Mouse (Mus musculus): Measurements from ENCODE around the gene Olfr1367.
A peak's percentile ranks its signal among the peaks of the same experiment; 100 is the strongest.

Gene Olfr1367

GRCm38 (mm10) chr13:21346610-21347009 is at the start of gene Olfr1367:
TSS of gene Olfr1367 (plus strand) at chr13:21346910.
- DNase-seq (ENCODE audit: low spot score), result no peak

GRCm38 (mm10) chr13:21298557-21298956 is 48.2 kb upstream of the Olfr1367 start:
- DNase-seq (ENCODE audit: low spot score), result no peak

- DNase-seq (ENCODE audit: low spot score), result no peak
Observed at GRCm38 (mm10) chr13:21304483-21305066, 42.1 kb upstream of the Olfr1367 start.

GRCm38 (mm10) chr13:21309788-21310187 is 36.9 kb upstream of the Olfr1367 start:
- DNase-seq (ENCODE audit: low spot score), result no peak

- DNase-seq (ENCODE audit: low spot score), result no peak
Observed at GRCm38 (mm10) chr13:21311926-21312325, 34.8 kb upstream of the Olfr1367 start, which contains the start of gene Gpx6. TSS of gene Gpx6 (plus strand) at chr13:21312125.

GRCm38 (mm10) chr13:21312854-21313253 is 33.9 kb upstream of the Olfr1367 start:
- DNase-seq (ENCODE audit: low spot score), result no peak

GRCm38 (mm10) chr13:21313903-21314302 is 32.8 kb upstream of the Olfr1367 start:
- no peak for DNase-seq (ENCODE audit: low spot score)

- no peak for DNase-seq (ENCODE audit: low spot score)
Observed at GRCm38 (mm10) chr13:21320262-21320661, 26.4 kb upstream of the Olfr1367 start.

GRCm38 (mm10) chr13:21321890-21322494 is 24.7 kb upstream of the Olfr1367 start:
- no peak for DNase-seq (ENCODE audit: low spot score)

- no peak for DNase-seq (ENCODE audit: low spot score)
Observed at GRCm38 (mm10) chr13:21322509-21323375, 24.0 kb upstream of the Olfr1367 start.

GRCm38 (mm10) chr13:21323405-21323804 is 23.3 kb upstream of the Olfr1367 start:
- no peak for DNase-seq (ENCODE audit: low spot score)

GRCm38 (mm10) chr13:21326191-21326590 is 20.5 kb upstream of the Olfr1367 start:
- DNase-seq (ENCODE audit: low spot score), result peak; percentile 40

GRCm38 (mm10) chr13:21326657-21327211 is 20.0 kb upstream of the Olfr1367 start:
- peak; percentile 82 for DNase-seq (ENCODE audit: low spot score)

GRCm38 (mm10) chr13:21327424-21327823 is 19.3 kb upstream of the Olfr1367 start:
- no peak for DNase-seq (ENCODE audit: low spot score)

GRCm38 (mm10) chr13:21350593-21350992 is 3.9 kb downstream of the Olfr1367 start:
- no peak for DNase-seq (ENCODE audit: low spot score)

- peak; percentile 96 for DNase-seq (ENCODE audit: low spot score)
Observed at GRCm38 (mm10) chr13:21362621-21363248, 16.0 kb downstream of the Olfr1367 start, which contains the start of gene Zscan12. TSS of gene Zscan12 (plus strand) at chr13:21362820.

GRCm38 (mm10) chr13:21363719-21364118 is 17.0 kb downstream of the Olfr1367 start:
- no peak for DNase-seq (ENCODE audit: low spot score)

- no peak for DNase-seq (ENCODE audit: low spot score)
Observed at GRCm38 (mm10) chr13:21366635-21367034, 19.9 kb downstream of the Olfr1367 start.

GRCm38 (mm10) chr13:21372700-21373099 is 26.0 kb downstream of the Olfr1367 start:
- no peak for DNase-seq (ENCODE audit: low spot score)

GRCm38 (mm10) chr13:21377773-21378172 is 31.1 kb downstream of the Olfr1367 start:
- DNase-seq (ENCODE audit: low spot score), result no peak

- DNase-seq (ENCODE audit: low spot score), result peak; percentile 85
Observed at GRCm38 (mm10) chr13:21395211-21395610, 48.5 kb downstream of the Olfr1367 start.

GRCm38 (mm10) chr13:21395623-21396022 is 48.9 kb downstream of the Olfr1367 start:
- no peak for DNase-seq (ENCODE audit: low spot score)
